Mouse (Mus musculus) urinary bladder, postnatal 14 days (tissue): Measurements from ENCODE around the gene Msl3.
"Not testable (repeated sequence)": the region's sequence is repeated elsewhere in the genome, so short reads cannot be mapped to it uniquely, and the experiment has no call there.

Source experiments
- DNase-seq: peaks from one replicate; pipeline ENCODE4 v3.0.0; 2021; ENCODE audit warnings: low spot score

Gene Msl3

GRCm38 (mm10) chrX:168673525-168674406 lies at the start of gene Msl3:
TSS of gene Msl3 (minus strand) at chrX:168673898.
- peak; percentile 81 for DNase-seq

GRCm38 (mm10) chrX:168717969-168718368 lies 44.3 kb upstream of the Msl3 start:
- DNase-seq, result peak; percentile 3

GRCm38 (mm10) chrX:168674407-168674962 lies 787 bp upstream of the Msl3 start:
- DNase-seq, result no peak

- peak; percentile 80 for DNase-seq
Observed at GRCm38 (mm10) chrX:168672913-168673524, 679 bp downstream of the Msl3 start.

- peak; percentile 58 for DNase-seq
Observed at GRCm38 (mm10) chrX:168672425-168672824, 1.3 kb downstream of the Msl3 start.

GRCm38 (mm10) chrX:168663982-168664689 lies 9.6 kb downstream of the Msl3 start:
- DNase-seq, result peak; percentile 3

GRCm38 (mm10) chrX:168660236-168660635 lies 13.5 kb downstream of the Msl3 start:
- DNase-seq, result no peak

GRCm38 (mm10) chrX:168659803-168660202 lies 13.9 kb downstream of the Msl3 start:
- DNase-seq, result not testable (repeated sequence)

- no peak for DNase-seq
Observed at GRCm38 (mm10) chrX:168659275-168659674, 14.4 kb downstream of the Msl3 start.

GRCm38 (mm10) chrX:168657795-168658194 lies 15.9 kb downstream of the Msl3 start:
- no peak for DNase-seq

- DNase-seq, result no peak
Observed at GRCm38 (mm10) chrX:168649336-168649735, 24.4 kb downstream of the Msl3 start.

- no peak for DNase-seq
Observed at GRCm38 (mm10) chrX:168647746-168648145, 26.0 kb downstream of the Msl3 start.

- DNase-seq, result no peak
Observed at GRCm38 (mm10) chrX:168643451-168643850, 30.2 kb downstream of the Msl3 start.

GRCm38 (mm10) chrX:168639556-168640356 lies 33.9 kb downstream of the Msl3 start:
- peak; percentile 69 for DNase-seq
